Mouse (Mus musculus): ENCODE results near the gene Atf4. TPM values are rescaled to one million over a fixed set of nuclear protein-coding genes. Genes with fewer than 3 reads are reported as not detected.
A peak's percentile ranks its signal among the peaks of the same experiment; 100 is the strongest.

The Atf4 gene
- polyA plus RNA-seq, 1 experiment from 2014 or later, result 74.9 TPM

DNA sequence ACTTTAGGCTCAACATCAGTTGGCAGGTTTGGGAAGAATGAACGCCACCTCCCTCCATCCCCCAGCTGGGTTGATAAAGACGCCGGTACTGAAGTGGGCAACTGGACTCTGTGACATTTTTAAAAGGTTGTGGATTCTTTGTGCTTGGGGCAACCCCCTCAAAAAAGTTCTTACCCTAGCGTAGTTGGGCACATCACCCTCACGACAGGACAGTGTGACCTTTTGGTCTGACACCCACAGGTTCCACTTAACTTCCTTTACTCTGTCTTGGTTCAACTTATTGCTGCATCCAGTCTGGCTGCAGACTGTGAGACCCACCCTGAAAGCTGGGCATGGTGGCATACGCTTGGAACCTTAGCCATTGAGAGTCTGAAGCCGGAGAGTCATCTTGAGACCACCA lies 31.2 kb upstream of the Atf4 start:
- Histone ChIP-seq H3K36me3 (no peaks in the 10 kb centered on the region), H3K9me3 (no peaks in the 10 kb centered on the region), H3K9ac (no peak overlapping the region), H3K4me3 (no peak overlapping the region), H3K27ac (replicated peaks) (no peak overlapping the region), H3K4me1 (peaks cover 20% of the 10 kb centered on the region), H3K27me3 (replicated peaks) (no peaks in the 10 kb centered on the region), H3K4me2 (peak overlapping the region; percentile 20; the same call in 1 of the 2 replicates)
- ATAC-seq (ENCODE audit: extremely low read depth, insufficient number of reproducible peaks, low FRiP score, low TSS enrichment), result no peak
- WGBS, result 50% methylated on average over 7 of the region's 7 CpGs

DNA sequence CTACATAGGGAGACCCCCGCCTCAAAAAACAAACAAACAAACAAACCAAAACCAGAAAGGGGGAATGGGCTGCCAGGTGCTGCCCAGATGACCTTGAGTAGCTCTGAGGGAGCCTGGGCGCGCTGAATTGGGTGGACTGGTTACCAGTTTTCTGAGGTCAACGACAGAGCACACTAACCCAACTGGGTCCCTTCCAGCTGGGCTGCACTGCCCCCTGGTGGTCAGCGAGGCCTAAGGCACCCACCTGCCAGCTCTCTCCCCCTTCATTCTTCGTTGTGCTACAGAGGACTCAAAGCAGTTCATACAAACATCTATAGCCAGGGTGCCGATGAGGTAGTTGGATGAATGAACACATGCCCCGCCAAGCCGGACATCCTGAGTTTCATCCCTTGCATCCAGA lies 29.8 kb upstream of the Atf4 start:
- H3K9ac ChIP-seq, result no peak overlapping the region
- no peaks in the 10 kb centered on the region for H3K9me3 ChIP-seq
- H3K4me3 ChIP-seq, result no peak overlapping the region
- no peak overlapping the region for H3K27ac ChIP-seq (replicated peaks)
- no peak overlapping the region for H3K4me2 ChIP-seq
- no peaks in the 10 kb centered on the region for H3K36me3 ChIP-seq
- no peak for ATAC-seq (ENCODE audit: extremely low read depth, insufficient number of reproducible peaks, low FRiP score, low TSS enrichment)
- WGBS, result 24% methylated on average over 9 of the region's 9 CpGs
- H3K4me1 ChIP-seq, result peaks cover 12% of the 10 kb centered on the region
- H3K27me3 ChIP-seq (replicated peaks), result no peaks in the 10 kb centered on the region

DNA sequence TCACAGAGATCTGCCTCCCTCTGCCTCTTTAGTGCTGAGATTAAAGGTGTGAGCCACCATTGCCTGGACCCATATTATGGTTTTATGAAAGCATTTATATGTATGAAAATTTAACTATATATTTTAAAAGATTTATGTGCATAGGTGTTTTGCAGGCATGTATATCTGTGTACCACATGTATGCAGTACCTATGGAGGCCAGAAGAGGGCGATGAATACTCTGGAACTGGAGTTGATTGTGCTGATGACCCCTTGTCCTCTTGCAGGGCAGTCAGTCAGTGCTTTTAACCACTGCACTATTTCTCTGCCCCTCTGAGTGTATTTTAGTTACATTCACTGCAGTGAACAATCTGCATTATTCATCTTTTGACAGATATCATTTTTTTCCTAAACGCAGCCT lies 29.2 kb upstream of the Atf4 start:
- Histone ChIP-seq H3K4me2 (no peak overlapping the region), H3K36me3 (no peaks in the 10 kb centered on the region), H3K4me3 (no peak overlapping the region), H3K27ac (replicated peaks) (no peak overlapping the region), H3K9ac (no peak overlapping the region), H3K9me3 (no peaks in the 10 kb centered on the region), H3K27me3 (replicated peaks) (no peaks in the 10 kb centered on the region), H3K4me1 (peaks cover 12% of the 10 kb centered on the region)
- no peak for ATAC-seq (ENCODE audit: extremely low read depth, insufficient number of reproducible peaks, low FRiP score, low TSS enrichment)
- WGBS, result 43% methylated on average over 2 of the region's 2 CpGs

DNA sequence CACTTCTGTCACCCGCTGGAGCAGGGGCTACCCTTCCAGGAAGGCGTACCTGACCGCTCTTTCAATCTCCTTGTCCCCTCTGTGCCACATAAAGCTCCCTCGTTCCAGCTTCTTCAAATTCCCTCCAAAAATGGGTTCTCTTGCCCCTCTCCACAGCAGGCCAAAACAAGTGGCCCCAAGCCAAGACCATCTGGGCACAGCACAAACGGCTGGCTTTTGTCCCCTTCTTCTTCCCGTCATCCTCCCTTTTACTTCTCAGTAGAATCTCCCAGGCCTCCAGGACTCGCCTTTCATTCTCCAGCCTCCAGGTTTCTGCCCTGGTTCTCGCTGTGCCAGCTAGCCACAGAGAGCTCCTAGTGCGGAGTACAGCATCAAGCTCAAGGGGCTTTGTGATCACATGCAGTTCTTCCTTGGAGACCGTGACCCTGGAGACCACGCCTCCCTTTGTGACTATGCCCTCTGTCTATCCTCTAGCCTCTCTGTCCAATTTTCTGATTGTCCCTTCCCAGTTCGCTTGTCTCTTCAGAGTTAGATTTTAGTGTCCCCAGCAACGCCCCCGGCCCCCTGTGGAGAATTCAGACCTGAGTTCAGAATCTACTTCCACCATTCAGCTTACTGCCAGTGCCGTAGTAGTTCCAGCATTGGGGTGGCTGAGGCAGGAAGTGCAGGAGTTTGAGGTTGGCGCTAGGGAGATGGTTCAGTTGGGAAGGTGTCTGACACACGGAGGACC lies 26.7 kb upstream of the Atf4 start:
- H3K4me1 ChIP-seq, result peaks cover 13% of the 10 kb centered on the region
- no peak for ATAC-seq (ENCODE audit: extremely low read depth, insufficient number of reproducible peaks, low FRiP score, low TSS enrichment)
- WGBS, result 75% methylated on average over 17 of the region's 17 CpGs

DNA sequence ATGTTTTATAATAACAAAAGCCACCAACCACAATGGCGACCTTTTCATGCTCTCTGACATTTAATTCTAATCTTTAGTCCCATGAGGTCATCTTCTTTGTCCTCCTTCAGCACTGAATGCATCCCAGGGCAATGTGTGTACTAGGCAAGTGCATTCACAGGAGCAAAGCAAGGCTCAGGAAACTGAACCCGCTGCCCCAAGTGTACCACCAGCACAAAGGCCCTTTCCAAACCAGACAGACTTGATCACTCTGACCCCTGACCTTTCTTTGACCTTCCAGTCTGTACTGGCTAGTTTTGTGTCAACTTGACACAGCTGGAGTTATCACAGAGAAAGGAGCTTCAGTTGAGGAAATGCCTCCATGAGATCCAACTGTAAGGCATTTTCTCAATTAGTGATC lies 22.7 kb upstream of the Atf4 start:
- Histone ChIP-seq H3K4me3 (no peak overlapping the region), H3K4me2 (no peak overlapping the region), H3K36me3 (peaks cover 20% of the 10 kb centered on the region), H3K4me1 (peaks cover 21% of the 10 kb centered on the region), H3K9me3 (no peaks in the 10 kb centered on the region), H3K27ac (replicated peaks) (no peak overlapping the region), H3K9ac (no peak overlapping the region), H3K27me3 (replicated peaks) (no peaks in the 10 kb centered on the region)
- no peak for ATAC-seq (ENCODE audit: extremely low read depth, insufficient number of reproducible peaks, low FRiP score, low TSS enrichment)
- WGBS, result 70% methylated on average over 2 of the region's 2 CpGs

More for the DNA sequence above, 26.7 kb upstream of the Atf4 start:
- Histone ChIP-seq H3K27ac (replicated peaks) (no peak overlapping the region), H3K9me3 (no peaks in the 10 kb centered on the region), H3K4me2 (no peak overlapping the region), H3K4me3 (no peak overlapping the region), H3K9ac (no peak overlapping the region), H3K27me3 (replicated peaks) (no peaks in the 10 kb centered on the region), H3K36me3 (no peaks in the 10 kb centered on the region)

DNA sequence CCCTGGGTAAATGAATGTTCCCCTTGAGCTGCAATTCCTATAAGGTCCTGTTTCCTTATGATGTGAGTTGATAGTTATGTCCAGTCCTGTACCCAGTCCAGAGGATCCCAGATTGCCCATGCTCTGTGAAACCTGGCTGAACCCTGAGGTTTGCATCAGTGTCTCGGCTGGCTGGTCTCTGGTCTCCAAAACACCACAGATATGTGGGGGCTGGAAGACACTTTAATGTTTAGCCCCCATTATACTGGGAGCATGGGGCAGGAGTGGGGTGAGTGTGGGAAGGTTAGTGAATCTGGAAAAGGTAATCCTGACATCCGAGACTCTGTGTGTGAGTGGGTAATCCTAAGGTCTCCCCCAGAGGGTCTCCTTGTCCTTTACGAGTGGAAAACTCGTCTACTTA lies 21.9 kb upstream of the Atf4 start:
- H3K27ac ChIP-seq (replicated peaks), result peak overlapping the region; percentile 73
- H3K36me3 ChIP-seq, result peaks cover 26% of the 10 kb centered on the region
- peak overlapping the region; percentile 69 for H3K9ac ChIP-seq
- no peak for ATAC-seq (ENCODE audit: extremely low read depth, insufficient number of reproducible peaks, low FRiP score, low TSS enrichment)
- 69% methylated on average over 4 of the region's 4 CpGs for WGBS
- peak overlapping the region; percentile 91 for H3K4me2 ChIP-seq
- H3K4me3 ChIP-seq, result no peak overlapping the region
- H3K27me3 ChIP-seq (replicated peaks), result no peaks in the 10 kb centered on the region
- no peaks in the 10 kb centered on the region for H3K9me3 ChIP-seq
- H3K4me1 ChIP-seq, result peaks cover 21% of the 10 kb centered on the region

DNA sequence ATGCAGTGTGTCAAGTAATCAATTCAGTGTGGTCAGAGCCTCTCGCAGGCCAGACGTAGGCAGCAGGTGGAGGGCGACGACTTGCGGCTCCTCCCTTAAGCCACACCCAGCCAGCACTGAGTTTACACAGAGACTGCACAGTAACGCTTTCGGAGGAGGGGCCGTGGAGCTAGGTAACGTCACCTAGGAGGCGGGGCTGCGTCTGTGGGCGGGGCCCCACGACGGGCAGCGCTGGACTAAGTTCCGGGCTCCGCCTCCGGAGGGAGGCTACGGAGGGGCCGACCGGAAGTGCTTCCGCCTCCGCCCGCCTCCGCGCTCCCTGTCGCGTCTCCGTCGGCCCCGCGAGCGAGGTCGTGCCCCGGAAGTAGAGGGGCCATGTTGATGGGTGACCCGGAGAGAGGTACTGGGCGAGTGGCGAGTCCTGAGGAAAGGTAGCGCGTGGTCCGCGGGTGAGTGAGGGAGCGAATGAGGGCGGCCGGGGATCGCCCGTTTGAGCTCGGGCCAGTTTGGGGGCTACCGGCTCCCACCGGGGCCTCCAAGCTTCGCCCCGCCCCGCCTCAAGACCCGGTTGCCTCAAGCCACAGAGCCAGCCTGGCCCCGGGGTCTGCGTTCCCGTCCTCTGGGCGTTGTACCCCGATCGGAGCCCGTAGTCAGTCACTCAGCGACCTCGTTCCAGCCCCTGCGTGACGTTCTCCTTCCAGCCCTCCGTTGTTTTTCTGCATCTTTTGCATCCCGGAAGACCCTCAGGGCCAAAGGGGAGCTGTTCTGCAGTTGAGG lies 21.1 kb upstream of the Atf4 start, which contains the start of gene Mief1:
Gene Mief1 (plus strand): TSS at position 286 of the 777 bp plus-strand sequence.
- WGBS, result under 1% methylated on average over 66 of the region's 67 CpGs
- H3K9me3 ChIP-seq, result no peaks in the 10 kb centered on the region
- H3K4me1 ChIP-seq, result peaks cover 21% of the 10 kb centered on the region
- H3K4me3 ChIP-seq, result peak within 1 kb of the TSS; percentile 98
- peak within 1 kb of the TSS; percentile 87 for H3K27ac ChIP-seq (replicated peaks)
- peak; percentile 99 for ATAC-seq (ENCODE audit: extremely low read depth, insufficient number of reproducible peaks, low FRiP score, low TSS enrichment)
- peaks cover 35% of the 10 kb centered on the region for H3K36me3 ChIP-seq
- H3K4me2 ChIP-seq, result peak within 1 kb of the TSS; percentile 91
- H3K9ac ChIP-seq, result peak within 1 kb of the TSS; percentile 95
- no peaks in the 10 kb centered on the region for H3K27me3 ChIP-seq (replicated peaks)

DNA sequence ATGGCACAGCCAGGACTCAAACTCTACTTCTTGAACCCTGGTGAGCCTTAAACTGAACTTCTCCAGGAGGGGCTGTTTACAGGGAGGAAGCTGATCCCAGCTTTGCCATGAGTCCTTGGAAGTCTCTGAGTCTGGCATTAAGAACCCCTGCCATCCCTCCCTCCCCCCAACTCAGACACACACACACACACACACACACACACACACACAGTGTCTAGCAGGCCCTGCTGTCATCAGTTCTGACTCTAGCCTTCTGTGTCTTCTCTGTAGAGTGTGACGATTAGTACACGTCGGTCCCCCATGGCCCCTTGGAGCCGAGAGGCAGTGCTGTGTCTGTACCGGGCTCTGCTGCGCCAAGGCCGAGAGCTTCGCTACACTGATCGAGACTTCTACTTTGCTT lies 19.4 kb upstream of the Atf4 start, which contains the start of gene AC140267.1:
Gene AC140267.1 (plus strand): TSS at position 301 of the 400 bp plus-strand sequence.
- whole genome bisulfite sequencing, result 83% methylated on average over 9 of the region's 9 CpGs
- no peak for ATAC-seq (ENCODE audit: extremely low read depth, insufficient number of reproducible peaks, low FRiP score, low TSS enrichment)
- Histone ChIP-seq H3K27me3 (replicated peaks) (no peaks in the 10 kb centered on the region), H3K9me3 (no peaks in the 10 kb centered on the region), H3K27ac (replicated peaks) (peak within 1 kb of the TSS; percentile 87), H3K4me2 (peak within 1 kb of the TSS; percentile 91), H3K4me1 (peaks cover 21% of the 10 kb centered on the region), H3K4me3 (peak within 1 kb of the TSS; percentile 98), H3K9ac (peak within 1 kb of the TSS; percentile 95), H3K36me3 (peaks cover 44% of the 10 kb centered on the region)

DNA sequence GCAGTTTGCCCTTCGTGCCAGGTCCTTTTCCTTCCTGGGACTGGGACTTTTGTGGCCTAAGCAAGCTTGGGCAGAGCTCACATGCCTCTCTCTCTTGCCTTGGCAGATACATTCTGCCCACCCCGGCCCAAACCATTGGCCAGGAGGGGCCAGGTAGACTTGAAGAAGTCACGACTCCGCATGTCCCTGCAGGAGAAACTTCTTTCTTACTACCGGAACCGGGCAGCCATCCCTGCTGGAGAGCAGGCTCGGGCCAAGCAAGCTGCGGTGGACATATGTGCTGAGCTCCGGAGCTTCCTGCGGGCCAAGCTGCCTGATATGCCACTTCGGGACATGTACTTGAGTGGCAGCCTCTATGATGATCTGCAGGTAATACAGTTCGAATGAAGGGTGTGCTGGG lies 6.8 kb upstream of the Atf4 start:
- no peak overlapping the region for H3K4me2 ChIP-seq
- no peak overlapping the region for H3K9ac ChIP-seq
- H3K27ac ChIP-seq (replicated peaks), result no peak overlapping the region
- H3K9me3 ChIP-seq, result no peaks in the 10 kb centered on the region
- no peak for ATAC-seq (ENCODE audit: extremely low read depth, insufficient number of reproducible peaks, low FRiP score, low TSS enrichment)
- H3K4me1 ChIP-seq, result peaks cover 38% of the 10 kb centered on the region
- no peak overlapping the region for H3K4me3 ChIP-seq
- H3K36me3 ChIP-seq, result peaks cover 96% of the 10 kb centered on the region
- WGBS, result 95% methylated on average over 12 of the region's 12 CpGs
- H3K27me3 ChIP-seq (replicated peaks), result no peaks in the 10 kb centered on the region

DNA sequence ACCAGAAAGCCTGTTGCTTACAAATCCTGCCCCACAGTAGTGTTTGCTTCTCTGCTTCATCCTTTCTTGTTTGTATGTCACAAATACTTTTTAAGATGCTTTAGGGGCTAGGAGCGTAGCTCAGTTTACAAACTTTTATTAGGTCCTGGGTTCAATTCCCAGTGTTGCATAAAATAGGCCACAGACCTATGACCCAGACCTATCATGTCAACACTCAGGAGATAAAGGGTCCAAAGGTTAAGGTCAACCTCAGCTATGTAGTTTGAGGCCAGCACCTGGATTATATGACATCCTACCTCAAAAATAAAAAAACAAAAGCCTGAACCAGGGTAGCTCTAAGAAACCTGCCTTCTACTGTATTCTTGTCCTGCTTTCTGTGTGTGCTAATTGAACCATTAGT lies 6.4 kb upstream of the Atf4 start:
- no peak overlapping the region for H3K9ac ChIP-seq
- ATAC-seq (ENCODE audit: extremely low read depth, insufficient number of reproducible peaks, low FRiP score, low TSS enrichment), result no peak
- no peak overlapping the region for H3K4me2 ChIP-seq
- no peaks in the 10 kb centered on the region for H3K27me3 ChIP-seq (replicated peaks)
- H3K4me1 ChIP-seq, result peaks cover 43% of the 10 kb centered on the region
- no peak overlapping the region for H3K27ac ChIP-seq (replicated peaks)
- WGBS, result 92% methylated on average over 1 of the region's 1 CpGs
- no peak overlapping the region for H3K4me3 ChIP-seq
- H3K36me3 ChIP-seq, result peaks cover 91% of the 10 kb centered on the region
- H3K9me3 ChIP-seq, result no peaks in the 10 kb centered on the region

DNA sequence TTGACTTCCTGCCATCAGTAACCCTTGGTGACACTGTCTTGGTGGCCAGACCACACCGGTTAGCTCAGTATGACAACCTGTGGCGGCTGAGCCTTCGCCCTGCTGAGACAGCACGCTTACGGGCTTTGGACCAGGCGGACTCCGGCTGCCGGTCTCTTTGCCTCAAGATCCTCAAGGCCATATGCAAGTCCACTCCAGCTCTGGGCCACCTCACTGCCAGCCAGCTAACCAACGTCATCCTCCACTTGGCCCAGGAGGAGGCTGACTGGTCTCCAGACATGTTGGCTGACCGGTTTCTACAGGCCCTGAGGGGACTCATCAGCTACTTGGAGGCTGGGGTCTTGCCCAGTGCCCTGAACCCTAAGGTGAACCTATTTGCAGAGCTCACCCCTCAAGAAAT lies 5.3 kb upstream of the Atf4 start:
- peaks cover 80% of the 10 kb centered on the region for H3K36me3 ChIP-seq
- no peak overlapping the region for H3K4me2 ChIP-seq
- H3K9me3 ChIP-seq, result no peaks in the 10 kb centered on the region
- H3K4me3 ChIP-seq, result no peak overlapping the region
- WGBS, result 91% methylated on average over 10 of the region's 10 CpGs
- H3K9ac ChIP-seq, result peak overlapping the region; percentile 73
- ATAC-seq (ENCODE audit: extremely low read depth, insufficient number of reproducible peaks, low FRiP score, low TSS enrichment), result no peak
- H3K27ac ChIP-seq (replicated peaks), result peak overlapping the region; percentile 92
- no peaks in the 10 kb centered on the region for H3K27me3 ChIP-seq (replicated peaks)
- peaks cover 52% of the 10 kb centered on the region for H3K4me1 ChIP-seq

Data from heart, embryonic 13.5 days (tissue).